Mouse (Mus musculus) embryonic fibroblast, embryonic 13.5 days (primary cell): ENCODE results near the gene Tagln. TPM values are rescaled to one million over a fixed set of nuclear protein-coding genes. Genes with fewer than 3 reads are reported as not detected.

ENCODE experiments used
- H3K27ac ChIP-seq: 2 replicates; pipeline ENCODE4 v1.5.1; 2012; ENCODE audit warnings: low read length, control low read depth, inconsistent platforms; ENCODE audit not compliant: insufficient read depth
- H3K4me1 ChIP-seq: 2 replicates; pipeline ENCODE4 v1.6.1; 2011; ENCODE audit warnings: low read length; ENCODE audit not compliant: control insufficient read depth, insufficient read depth
- H3K4me3 ChIP-seq: 2 replicates; pipeline ENCODE4 v1.5.1; 2011; ENCODE audit warnings: mild to moderate bottlenecking, control low read depth, low read length; ENCODE audit not compliant: insufficient read depth
- CTCF ChIP-seq: IDR thresholded peaks from 2 replicates; pipeline ENCODE4 v1.5.1; 2011; ENCODE audit warnings: mild to moderate bottlenecking, control low read depth, low read length, moderate library complexity, borderline replicate concordance; ENCODE audit not compliant: insufficient read depth
- POLR2A ChIP-seq: IDR thresholded peaks from 2 replicates; pipeline ENCODE4 v1.6.1; 2011; ENCODE audit warnings: low read depth, mild to moderate bottlenecking, control low read depth, low read length, moderate library complexity
- polyA plus RNA-seq: library from polyadenylated mRNA; stranded (reverse); fragments of >200 nt; gene quantifications from 2 replicates; pipeline ENCODE4 v1.2.4, GENCODE M21; 2011; ENCODE audit warnings: low read depth; ENCODE audit not compliant: missing spikeins, insufficient read length

The Tagln gene
- polyA plus RNA-seq, 1 experiment, result 1,824 TPM

- H3K4me1 ChIP-seq, result no peaks in the 10 kb centered on the region
- TF ChIP-seq CTCF, result peak; percentile 22; the same call in 1 of the 2 replicates
- TF ChIP-seq POLR2A, result no peak
- H3K4me3 ChIP-seq, result no peak overlapping the region
- H3K27ac ChIP-seq, result no peak overlapping the region
Observed at GRCm38 (mm10) chr9:45911673-45912072, 24.2 kb downstream of the Tagln start.

- H3K4me1 ChIP-seq, result no peaks in the 10 kb centered on the region
- no peak overlapping the region for H3K4me3 ChIP-seq
- H3K27ac ChIP-seq, result no peak overlapping the region
- TF ChIP-seq CTCF, result no peak
- TF ChIP-seq POLR2A, result no peak
Observed at GRCm38 (mm10) chr9:45910995-45911394, 24.9 kb downstream of the Tagln start.

DNA sequence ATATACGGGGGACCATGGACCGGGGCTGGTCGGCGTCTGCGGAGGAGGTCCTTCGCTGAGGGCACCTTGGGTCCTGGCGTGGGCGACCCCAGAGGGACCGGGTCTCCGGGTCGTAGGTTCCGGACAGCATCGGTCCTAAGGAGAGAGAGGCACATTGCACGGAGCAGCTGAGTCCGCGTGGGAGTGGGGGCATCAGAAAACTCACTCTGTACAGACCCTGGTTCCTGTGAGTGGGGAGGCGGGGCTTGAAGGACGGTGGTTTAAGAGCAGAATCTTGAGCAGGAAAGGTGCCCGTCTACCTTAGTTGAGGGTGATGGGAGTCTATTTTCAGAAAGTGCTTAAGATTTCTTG, 28.8 kb downstream of the Tagln start:
- H3K4me3 ChIP-seq, result peak overlapping the region; percentile 96
- no peaks in the 10 kb centered on the region for H3K4me1 ChIP-seq
- TF ChIP-seq CTCF (no peak), POLR2A (no peak)
- H3K27ac ChIP-seq, result peak overlapping the region; percentile 47

GRCm38 (mm10) chr9:45906355-45907077, 29.3 kb downstream of the Tagln start, which contains the start of the genes Pcsk7 and Rnf214:
Pcsk7 (plus strand) TSS chr9:45906497.
Rnf214 (minus strand) TSS chr9:45906911.
- Histone ChIP-seq H3K4me3 (peak within 1 kb of the TSS; percentile 97), H3K27ac (peak within 1 kb of the TSS; percentile 97), H3K4me1 (no peaks in the 10 kb centered on the region)
- TF ChIP-seq POLR2A, result peak; percentile 85
- peak; percentile 66 for TF ChIP-seq CTCF

DNA sequence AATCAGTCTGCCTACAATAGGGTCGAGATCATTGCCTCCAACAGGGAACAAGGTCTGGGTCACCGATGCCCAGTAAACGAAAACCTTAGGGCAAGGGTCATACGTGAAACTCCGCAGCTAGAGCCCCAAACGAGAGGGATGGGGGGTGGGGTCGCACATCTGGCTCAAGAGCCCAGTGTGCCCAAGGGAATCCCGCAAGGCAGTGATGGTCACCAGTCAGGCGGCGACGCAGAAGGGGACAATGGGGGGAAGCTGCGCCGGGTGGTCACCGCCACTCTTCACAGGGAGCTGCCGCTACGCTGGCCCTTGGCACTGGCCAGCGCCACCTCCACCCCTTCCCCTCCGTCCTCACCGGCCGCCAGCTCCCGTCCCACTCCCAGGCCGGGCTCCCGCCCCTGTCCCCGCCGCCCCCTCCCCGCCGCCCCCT, 30.0 kb downstream of the Tagln start:
- Histone ChIP-seq H3K4me3 (peak overlapping the region; percentile 97), H3K4me1 (no peaks in the 10 kb centered on the region), H3K27ac (peak overlapping the region; percentile 62)
- TF ChIP-seq POLR2A, result peak; percentile 26; the same call in 1 of the 2 replicates
- TF ChIP-seq CTCF, result no peak

DNA sequence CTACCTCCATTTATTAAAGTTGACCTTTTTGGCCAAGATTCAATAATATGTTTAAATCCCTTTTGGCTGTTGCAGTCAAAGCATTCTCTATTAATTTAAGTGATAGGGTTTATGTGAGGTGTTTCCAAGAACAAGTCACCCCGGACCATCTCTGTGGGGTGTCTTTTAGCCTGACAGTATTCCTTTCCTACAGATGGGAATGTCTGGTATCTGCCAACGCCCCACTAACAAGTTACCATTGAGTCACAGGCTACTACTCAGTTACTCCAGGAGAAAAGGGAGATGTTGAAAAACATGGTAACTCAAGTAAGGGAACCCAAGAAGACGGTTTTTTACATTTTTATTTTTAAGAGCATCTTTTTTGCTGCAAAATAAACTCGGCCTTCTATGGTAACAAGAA, 30.7 kb downstream of the Tagln start:
- peak overlapping the region; percentile 97 for H3K4me3 ChIP-seq
- peak overlapping the region; percentile 62; the same call in 1 of the 2 replicates for H3K27ac ChIP-seq
- H3K4me1 ChIP-seq, result no peaks in the 10 kb centered on the region
- TF ChIP-seq CTCF (no peak), POLR2A (no peak)

DNA sequence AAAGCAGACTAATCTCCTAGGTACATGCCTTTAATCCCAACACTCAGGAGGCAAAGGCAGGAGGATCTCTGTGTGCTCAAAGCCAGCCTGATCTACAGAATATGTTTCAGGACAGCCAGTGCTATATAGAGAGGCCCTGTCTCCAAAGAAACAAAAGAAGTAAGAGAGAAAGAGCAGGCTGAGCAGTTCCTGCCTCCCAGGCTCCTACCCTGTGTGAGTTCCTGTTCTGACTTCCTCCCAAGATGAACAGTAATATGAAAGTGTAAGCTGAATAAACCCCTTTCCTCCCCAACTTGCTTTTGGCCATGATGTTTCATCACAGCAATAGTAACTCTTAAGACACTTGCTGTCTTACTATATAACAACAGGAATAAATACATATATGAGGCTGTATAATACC, 42.2 kb downstream of the Tagln start:
- H3K4me1 ChIP-seq, result no peaks in the 10 kb centered on the region
- TF ChIP-seq CTCF (no peak), POLR2A (no peak)

More for the DNA sequence above, 42.2 kb downstream of the Tagln start:
- H3K4me3 ChIP-seq, result no peak overlapping the region
- H3K27ac ChIP-seq, result no peak overlapping the region

Other genes with a start within 250 kb of the Tagln start
- 23.2 and 29.1 TPM in 2 replicates for gene Cep164, start 107.4 kb downstream of the Tagln start, polyA plus RNA-seq
- 59.9 and 60.0 TPM in 2 replicates for gene Bace1, start 97.5 kb downstream of the Tagln start, polyA plus RNA-seq
- 19.6 and 24.0 TPM in 2 replicates for gene Pcsk7, start 29.6 kb downstream of the Tagln start, polyA plus RNA-seq
- gene Rnf214, start 29.1 kb downstream of the Tagln start, polyA plus RNA-seq, result 39.7 and 43.6 TPM in 2 replicates
- 153 and 185 TPM in 2 replicates for gene Sidt2, start 19.2 kb upstream of the Tagln start, polyA plus RNA-seq
- 179 and 182 TPM in 2 replicates for gene Pafah1b2, start 76.6 kb upstream of the Tagln start, polyA plus RNA-seq
- 37.7 and 41.1 TPM in 2 replicates for gene Sik3, start 76.8 kb upstream of the Tagln start, polyA plus RNA-seq